Mouse (Mus musculus) ovary, adult 18-20 months (tissue): ENCODE measurements around the gene Ubxn1.
"Not testable (repeated sequence)": the region's sequence is repeated elsewhere in the genome, so short reads cannot be mapped to it uniquely, and the experiment has no call there.

ENCODE experiments used
- DNase-seq: peaks from one replicate; pipeline ENCODE4 v3.0.0; 2022; ENCODE audit warnings: low spot score, mixed read lengths

The Ubxn1 gene

DNA sequence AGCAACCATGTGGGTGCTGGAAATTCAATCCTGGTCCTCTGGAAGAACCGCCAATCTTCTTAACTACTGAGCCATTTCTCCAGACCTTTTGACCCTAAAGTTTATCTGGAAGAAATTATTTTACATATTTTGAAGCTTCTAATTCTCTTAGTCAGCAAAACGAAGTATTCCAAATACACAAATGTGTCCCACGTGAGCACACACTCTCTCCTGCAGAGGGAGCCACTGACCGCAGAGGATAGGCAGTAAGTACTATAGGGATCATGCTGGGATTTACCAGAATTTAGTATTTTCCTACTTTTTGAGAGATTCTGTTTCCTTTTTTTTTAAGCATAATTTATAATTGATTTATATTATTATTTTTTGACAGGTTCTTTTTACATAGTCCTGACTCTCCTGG lies 13.6 kb upstream of the Ubxn1 start:
- DNase-seq: no peak

DNA sequence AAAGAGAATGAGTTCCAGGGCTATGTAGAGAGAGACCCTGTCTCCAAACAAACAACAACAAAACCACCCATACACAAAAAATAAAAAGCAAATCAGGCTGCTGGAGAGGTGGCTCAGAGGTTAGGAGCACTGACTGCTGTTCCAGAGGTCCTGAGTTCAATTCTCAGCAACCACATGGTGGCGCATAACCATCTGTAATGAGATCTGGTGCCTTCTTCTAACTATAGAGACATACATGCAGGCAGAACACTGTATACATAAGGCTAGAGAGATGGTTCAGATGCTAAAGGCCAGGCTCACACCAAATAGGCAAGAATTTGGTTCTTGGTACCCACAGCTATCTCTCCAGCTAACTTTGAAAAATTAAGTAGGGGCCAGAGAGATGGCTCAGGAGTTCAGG lies 12.3 kb upstream of the Ubxn1 start:
- DNase-seq: no peak

DNA sequence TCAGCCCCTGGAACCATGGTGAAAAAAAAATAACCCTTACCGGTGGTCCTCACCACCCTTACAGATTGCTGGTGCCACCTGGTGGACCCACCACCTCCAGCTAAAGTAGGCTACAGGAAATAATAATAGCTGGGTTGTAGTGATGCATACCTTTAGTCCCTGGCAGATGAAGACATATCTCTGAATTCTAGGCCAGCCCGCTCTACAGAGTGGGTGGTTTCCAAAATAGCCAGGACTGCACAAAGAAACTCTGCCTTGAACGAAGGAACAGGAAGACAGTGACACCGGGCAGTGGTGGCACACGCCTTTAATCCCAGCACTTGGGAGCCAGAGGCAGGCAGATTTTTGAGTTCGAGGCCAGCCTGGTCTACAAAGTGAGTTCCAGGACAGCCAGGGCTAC lies 7.0 kb upstream of the Ubxn1 start:
- DNase-seq: no peak

DNA sequence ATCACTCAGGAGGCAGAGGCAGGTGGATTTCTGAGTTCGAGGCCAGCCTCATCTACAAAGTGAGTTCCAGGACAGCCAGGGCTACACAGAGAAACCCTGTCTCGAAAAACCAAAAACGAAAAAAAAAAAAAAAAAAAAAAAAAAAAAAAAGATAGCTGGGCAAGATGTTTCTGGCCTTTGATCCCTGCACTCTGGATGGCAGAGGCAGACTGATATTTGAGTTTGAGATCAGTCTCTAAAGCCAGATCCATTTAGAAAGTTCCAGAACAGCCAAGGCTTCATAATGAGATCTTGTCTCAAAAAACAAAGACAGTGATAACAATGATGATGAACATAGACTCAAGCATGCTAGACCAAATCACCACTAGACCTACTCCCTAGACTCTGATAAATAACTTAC lies 915 bp upstream of the Ubxn1 start:
- DNase-seq: not testable (repeated sequence)

DNA sequence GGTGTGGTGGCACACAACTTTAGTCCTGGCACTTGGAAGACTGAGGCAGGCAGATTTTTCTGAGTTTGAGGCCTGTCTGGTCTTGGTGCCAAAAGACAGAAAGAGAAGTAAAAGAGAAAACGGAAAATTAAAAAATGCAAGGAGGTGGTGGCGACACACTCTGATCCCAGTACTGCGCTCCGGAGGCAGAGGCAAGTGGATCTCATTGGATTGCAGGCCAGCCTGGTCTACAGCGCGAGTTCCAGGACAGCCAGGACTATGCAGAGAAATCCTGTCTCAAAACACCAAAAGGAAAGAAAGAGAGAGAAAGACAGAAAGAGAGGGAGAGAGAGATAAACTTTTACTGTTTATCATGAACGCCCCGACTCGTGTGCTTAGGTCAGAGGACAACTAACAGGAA lies 458 bp upstream of the Ubxn1 start:
- no peak for DNase-seq

DNA sequence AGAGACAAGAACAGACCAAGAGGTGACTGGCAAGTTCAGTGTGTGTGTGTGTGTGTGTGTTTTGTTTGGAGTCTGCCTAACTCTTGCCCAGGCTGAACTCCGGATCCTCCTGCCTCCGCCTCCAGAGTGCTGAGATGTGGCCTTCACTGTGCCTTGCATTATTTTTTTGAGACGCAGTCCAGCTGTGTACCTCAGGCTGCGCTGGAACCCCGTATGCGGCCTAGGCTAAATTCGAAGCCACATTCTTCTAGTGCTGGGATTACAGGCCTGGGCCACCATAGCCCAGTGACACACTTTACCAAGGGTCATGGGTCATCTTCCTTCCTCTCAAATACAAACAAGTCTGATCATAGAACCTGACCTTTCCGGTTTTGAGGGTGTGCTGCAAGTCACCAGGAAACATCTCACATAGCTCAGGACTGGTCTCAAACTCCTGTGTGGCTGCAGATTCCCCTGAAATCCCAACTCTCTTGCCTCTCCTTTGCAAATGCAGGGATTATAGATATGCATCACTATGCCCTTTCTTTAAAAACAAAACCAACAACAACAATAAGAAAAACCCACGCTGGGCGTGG lies 1.1 kb downstream of the Ubxn1 start:
- DNase-seq: no peak

DNA sequence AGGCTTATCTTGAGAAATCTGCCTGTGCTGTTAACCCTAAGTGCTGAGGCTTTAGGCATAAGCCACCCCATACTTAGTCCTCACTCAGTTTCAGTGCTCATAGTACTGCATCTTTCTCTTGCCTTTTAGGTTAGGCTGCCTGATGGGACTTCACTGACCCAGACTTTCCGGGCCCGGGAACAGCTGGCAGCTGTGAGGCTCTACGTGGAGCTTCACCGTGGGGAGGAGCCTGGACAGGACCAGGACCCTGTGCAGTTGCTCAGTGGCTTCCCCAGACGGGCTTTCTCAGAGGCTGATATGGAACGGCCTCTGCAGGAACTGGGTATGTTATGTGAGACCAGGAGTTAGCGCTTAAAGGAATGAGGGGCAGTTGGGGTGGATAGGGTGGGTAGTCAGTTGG lies 3.7 kb downstream of the Ubxn1 start:
- DNase-seq: no peak

DNA sequence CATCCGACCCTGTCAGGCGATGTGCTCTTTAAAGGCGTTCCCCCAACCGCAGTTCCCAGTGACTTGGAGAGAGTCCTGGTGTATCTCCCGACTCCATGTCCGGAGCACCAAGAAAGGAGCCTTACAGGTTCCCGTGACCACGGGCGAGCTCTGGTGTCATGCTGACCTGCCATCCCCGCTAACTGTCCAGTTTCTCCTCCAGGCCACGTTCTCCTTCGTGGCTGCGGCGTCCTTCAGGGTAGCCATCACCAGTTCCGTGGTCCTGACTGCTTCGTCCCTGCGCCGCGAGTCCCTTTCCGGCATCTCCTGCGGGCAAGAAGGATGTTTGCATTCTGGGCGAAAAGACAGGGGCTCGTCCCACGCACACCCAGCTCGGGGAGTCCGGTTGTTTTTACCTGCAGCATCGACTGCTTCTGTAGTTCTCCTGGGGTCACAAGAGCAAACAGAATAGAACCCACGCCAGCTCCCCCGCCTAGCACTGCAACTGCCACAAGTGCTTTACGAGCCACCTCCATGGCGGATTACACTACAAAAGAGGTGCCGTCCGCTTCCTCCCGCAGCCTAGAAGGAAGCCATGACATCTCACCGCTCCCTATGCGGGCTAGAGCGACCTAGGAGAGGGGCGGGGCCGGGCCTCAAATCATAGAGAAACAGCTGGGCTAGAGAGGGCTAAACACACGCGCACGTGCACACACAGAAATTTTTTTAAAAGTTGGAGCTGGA lies 9.2 kb downstream of the Ubxn1 start, which contains the start of gene Uqcc3:
Uqcc3 (minus strand) TSS at position 613 of the 723 bp plus-strand sequence.
- peak; percentile 87 for DNase-seq

DNA sequence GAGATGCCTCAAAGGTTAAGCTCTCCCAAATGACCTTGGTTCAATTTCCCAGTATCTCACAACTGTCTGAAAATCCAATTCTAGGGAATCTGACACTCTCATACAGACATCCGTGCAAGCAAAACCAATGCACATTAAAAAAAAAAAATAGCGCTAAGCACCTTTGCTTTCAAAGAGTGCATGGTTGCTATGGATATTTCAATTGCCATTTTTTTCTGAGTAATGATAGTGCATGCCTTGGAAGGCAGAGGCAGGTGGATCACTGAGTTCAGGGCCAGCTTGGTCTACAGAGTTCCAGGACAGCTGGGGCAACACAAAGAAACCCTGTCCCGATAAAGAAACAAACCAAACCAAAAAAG lies 9.7 kb downstream of the Ubxn1 start:
- DNase-seq: no peak

DNA sequence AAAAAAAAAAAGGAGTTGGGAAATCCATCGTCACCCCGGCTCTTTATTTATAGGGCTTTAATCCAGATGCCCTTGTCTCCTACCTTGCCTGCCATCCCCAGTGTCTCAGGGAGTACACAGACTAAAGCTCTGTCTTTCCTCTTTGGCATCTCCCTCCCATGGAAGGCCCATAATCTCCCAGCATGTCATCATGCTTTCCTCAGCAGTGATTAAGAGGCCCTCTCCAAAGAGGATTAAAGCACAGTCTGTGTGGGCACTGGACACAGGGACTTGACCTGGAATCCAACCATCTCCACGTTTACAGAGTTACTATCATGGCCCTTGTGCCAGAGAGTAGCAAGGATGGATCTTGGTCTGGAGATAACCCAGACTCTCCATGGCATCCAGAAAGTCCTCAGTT lies 12.3 kb downstream of the Ubxn1 start, which contains the start of the genes Lbhd1 and Gm49403:
Lbhd1 (plus strand) TSS at position 117 of the 400 bp plus-strand sequence.
Gm49403 (plus strand) TSS at position 315 of the 400 bp plus-strand sequence.
- DNase-seq: no peak

DNA sequence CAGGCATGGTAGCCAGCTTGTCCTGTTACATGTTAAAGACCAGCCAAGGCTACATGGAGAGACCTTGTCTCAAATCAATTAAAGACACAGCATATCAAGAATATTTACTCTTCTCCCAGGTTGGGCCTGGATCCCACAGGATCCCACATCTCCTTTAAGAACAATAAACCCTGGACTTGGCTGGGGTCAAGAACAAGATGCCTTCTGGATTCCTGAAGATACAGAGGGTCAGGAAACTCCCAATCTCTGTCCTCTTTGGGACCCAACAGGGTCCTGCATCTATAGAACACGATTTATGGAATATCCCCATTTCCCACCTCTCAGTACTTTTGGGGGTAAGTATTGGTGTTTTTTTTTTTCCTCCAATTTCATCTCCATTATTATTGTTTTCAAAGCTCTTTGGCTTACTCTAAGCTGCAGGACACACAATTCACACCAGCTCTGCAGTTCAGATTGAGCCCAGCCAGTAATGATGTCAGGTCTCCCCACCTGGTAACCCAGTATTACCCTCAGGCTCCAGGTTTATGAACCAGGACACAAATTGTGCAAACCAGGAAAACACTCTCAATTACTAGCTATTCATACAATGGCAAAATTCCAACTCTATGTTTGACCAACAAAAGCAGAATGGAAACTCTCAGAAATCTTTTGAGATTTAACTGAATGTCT lies 15.8 kb downstream of the Ubxn1 start:
- DNase-seq: no peak

DNA sequence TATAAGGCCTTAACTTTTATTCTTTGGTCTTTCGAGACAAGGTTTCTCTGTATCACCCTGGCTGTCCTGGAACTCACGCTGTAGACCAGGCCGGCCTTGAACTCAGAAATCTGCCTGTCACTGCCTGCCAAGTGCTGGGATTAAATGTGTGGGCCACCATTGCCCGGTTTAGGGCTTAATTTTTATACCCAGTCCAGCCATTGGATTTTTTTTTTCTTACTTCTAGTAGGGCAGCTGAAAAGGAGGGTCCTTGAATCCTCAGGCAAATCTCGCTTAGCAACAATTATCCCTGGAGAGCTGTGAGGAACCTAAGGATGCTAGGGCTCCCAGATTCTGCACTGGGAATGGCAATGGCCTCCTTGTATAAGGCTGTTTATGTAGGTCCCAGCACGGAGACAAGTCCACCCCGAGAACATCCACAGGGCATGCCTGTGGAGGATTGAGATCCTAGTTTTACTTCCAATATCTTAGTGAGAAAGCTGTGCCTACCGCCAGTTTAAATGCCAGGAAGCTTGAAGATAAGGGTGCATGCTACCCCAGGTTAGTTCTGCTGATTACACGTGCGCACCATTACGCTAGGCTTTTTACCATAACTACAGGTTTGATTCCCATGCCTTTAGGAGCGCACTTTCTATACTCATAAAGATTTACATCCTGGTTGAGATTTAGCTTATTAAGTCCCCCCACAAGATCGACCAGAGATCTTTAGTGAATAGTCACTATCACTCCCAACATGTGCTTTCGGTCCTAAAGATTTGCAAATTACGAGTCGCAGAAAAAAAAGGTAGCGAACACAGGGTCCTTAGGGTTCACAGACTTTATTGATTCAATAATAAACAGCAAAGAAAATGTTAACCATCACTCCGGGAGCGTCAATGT lies 16.5 kb downstream of the Ubxn1 start:
- DNase-seq: no peak

DNA sequence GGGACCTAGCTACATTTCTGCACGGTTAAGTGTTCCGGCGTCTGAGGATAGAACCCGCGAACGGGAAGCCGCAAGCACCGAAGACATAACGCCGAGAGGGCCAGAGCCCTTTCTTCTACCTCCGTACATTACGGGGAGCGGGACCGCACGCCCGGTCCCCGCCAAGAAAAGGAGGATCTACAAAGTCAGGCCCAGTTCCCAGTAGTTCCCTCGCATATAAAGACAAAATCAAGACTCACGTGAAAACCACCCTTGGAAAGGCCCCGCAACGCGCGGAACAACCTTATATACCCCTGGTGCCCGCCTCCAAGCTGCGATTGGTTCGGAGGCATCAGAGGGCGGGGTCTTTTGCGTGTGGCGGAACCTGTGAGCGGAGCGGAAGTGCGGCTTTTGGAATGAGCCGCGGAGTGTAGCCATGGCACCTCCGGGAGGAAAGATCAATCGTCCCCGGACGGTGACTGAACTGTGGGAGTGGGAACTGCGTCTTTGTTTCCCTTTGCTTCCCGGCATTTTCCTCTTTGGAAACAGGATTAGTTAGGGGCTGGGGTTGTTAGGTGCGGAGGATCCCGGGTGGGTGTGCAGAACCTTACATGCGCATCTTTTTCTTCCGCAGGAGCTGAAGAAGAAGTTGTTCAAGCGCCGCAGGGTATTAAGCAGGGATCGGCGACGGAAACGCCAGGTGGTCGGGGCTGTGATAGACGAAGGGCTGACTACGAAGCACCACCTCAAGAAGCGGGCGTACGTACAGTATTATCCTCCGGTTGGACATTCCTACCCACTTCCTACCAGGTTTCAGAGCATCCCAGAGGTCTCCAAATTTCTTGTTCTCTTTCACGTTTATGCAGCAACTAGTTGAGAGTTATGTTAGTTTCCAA lies 17.5 kb downstream of the Ubxn1 start, which contains the start of the genes 1810009A15Rik and Gm49416:
1810009A15Rik (plus strand) TSS at position 343 of the 875 bp plus-strand sequence.
Gm49416 (plus strand) TSS at position 416 of the 875 bp plus-strand sequence.
- DNase-seq: peak; percentile 91

DNA sequence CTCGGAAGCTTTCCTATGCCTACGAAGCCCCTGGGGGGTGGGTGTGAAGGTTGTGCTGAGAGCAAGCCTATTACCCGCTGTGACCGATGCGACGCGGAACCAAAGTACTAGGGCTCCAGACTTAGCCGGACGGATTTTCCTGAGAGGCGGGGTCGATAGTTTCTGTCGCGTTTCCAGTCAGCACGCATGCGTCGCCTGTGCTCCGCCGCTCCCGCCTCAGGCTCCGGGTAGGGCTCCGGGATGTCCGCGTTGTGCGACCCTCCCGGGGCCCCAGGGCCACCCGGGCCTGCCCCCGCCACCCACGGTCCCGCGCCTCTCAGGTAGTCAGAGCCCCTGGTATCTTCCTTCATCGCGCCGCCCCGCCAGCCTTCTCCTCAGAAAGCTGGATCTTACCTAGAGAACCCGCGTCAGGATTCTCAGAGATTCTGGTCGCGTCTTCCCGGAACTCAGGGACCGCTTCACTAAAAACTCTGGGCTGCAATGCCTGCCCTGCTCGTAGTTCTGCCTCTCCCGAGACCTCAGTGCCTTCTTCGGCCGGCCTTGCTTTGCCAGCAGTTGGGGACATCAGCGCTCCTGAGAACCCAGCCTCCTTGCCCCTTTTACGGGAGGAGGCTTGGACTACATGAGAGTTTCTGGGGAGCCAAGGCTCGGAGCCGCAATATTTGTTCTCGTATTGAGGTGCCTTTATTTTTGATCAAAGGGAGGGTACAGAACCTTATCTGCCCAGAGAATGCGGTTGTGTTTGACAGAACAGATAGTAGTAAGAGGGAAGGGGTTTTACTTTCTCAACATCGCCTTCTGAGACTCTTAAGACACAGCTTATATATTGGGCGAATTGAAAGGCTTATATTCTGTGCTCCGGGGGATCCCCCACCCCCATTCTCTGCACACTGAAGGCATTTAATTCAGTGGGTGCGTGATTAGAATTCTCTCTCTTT lies 21.8 kb downstream of the Ubxn1 start, which contains the start of gene Ints5:
Ints5 (plus strand) TSS at position 177 of the 938 bp plus-strand sequence.
- peak; percentile 63 for DNase-seq

DNA sequence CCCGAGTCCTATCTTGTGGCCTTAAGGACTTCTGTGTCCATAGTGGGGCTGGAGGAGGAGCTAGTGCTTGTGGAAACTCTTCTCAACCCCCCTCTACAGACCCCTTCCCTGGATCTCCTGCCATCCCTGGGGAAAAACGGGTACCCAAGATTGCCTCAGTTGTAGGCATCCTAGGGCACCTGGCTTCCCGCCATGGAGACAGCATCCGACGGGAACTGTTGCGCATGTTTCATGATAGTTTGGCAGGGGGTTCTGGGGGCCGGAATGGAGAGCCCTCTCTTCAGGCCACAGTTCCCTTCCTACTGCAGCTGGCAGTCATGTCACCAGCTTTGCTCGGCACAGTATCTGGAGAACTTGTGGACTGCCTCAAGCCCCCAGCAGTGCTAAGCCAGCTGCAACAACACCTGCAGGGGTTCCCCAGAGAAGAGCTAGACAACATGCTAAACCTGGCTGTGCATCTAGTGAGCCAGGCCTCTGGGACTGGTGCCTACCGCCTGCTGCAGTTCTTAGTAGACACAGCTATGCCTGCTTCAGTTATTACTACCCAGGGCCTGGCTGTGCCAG lies 24.2 kb downstream of the Ubxn1 start:
- no peak for DNase-seq

DNA sequence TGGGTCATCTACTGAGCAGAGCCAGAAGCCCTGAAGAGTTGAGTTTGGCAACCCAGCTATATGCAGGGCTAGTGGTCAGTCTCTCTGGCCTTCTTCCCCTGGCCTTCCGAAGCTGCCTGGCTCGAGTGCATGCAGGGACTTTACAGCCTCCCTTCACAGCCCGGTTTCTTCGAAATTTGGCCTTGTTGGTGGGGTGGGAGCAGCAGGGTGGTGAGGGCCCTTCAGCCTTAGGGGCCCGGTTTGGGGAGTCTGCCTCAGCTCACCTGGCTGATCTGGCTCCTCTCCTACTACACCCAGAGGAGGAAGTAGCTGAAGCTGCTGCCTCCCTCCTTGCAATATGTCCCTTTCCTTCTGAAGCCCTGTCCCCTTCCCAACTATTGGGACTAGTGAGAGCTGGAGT lies 24.9 kb downstream of the Ubxn1 start:
- DNase-seq: not testable (repeated sequence)

DNA sequence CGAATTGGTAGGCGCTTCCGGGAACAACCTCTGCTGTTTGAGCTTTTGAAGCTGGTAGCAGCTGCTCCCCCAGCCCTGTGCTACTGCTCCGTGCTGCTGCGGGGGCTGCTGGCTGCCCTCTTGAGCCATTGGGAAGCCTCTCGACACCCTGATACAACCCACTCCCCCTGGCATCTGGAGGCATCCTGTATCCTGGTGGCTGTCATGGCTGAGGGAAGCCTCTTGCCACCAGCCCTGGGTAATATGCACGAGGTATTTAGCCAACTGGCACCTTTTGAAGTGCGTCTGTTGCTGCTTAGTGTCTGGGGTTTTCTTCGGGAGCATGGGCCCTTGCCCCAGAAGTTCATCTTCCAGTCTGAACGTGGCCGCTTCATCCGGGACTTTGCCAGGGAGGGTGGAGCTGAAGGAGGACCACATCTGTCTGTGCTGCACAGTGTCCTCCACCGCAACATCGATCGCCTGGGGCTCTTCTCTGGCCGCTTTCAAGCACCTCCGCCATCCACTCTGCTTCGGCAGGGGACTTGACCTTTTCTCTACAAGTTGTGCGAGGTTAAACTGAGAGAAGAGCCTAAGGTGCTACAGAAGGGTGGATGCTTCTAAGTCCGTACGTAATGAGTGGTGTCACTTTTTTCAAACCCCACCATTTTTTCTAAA lies 26.0 kb downstream of the Ubxn1 start:
- DNase-seq: peak; percentile 32

DNA sequence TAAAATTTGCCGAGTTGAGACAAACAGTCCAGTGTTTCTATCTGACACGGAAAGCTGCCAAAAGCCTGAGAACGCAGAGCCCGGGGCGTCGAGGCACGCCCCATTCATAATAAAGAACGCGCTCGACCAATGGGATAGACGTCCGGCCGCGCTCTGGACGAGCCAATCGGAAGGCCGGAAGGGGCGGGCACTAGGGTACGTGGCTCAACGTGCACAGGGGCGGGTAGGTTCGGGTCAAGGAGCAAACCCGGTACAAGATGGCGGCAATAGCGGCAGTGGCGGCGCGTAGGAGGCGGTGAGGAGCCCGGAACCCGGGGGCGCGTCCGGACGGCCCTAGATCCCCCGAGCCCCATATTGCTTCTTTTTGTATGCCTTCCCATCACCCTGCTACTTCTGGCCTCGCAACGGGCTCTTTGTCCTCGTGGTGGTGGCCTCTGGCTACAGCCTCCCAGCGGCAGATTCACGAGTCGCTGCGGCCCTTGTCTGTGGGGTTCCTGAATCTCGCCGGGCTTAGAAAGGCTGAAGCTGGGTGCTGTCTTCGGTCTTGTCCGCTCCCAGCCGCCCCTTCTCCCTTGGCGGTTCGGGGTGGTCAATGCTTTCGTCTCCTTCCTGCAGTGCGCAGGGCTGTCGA lies 26.7 kb downstream of the Ubxn1 start, which contains the start of gene Ganab:
Ganab (plus strand) TSS at position 207 of the 631 bp plus-strand sequence.
- DNase-seq: peak; percentile 94
